Mouse (Mus musculus): ENCODE data around the gene Hyal3. TPM values are rescaled to one million over a fixed set of nuclear protein-coding genes. Genes with fewer than 3 reads are reported as not detected.
A peak's percentile ranks its signal among the peaks of the same experiment; 100 is the strongest.

Hyal3 gene
- polyA plus RNA-seq, 1 experiment from 2014 or later: 0.65 TPM

DNA sequence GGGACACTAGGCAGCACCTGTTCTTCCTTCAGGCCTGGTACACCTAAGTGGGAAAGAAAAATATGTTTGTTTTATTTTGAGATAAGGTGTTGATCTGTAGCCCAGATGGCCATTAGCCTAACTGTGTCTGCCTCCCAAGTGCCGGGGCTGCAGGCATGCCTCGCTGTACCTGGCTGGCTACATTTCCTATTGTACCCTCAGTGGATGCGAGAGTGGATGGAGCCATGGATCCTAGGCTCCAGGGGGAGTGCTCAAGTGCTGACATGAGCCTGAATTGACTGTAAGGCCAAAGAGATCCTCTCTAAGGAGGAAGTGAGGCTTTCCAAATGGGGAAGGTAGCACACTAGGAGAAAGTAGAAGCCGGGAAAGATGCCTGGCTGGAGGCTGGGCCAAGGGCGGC, 32.7 kb upstream of the Hyal3 start:
- Histone ChIP-seq H3K36me3 (replicated peaks; ENCODE audit: insufficient read depth, low read length) (peaks cover 3% of the 10 kb centered on the region; the same call in 1 of the 2 replicates), H3K4me3 (ENCODE audit: low read depth, low read length) (no peak overlapping the region), H3K9me3 (ENCODE audit: low read length) (no peaks in the 10 kb centered on the region), H3K27ac (ENCODE audit: low read depth) (no peak overlapping the region), H3K27me3 (ENCODE audit: insufficient read depth, low read length) (0 out of 2 replicates have a peak, but pooled peaks cover 10% of the 10 kb centered on the region), H3K4me1 (ENCODE audit: insufficient read depth) (peaks cover 43% of the 10 kb centered on the region), H3K9ac (replicated peaks) (no peak overlapping the region), H3K4me2 (ENCODE audit: low read depth, low read length) (no peak overlapping the region)
- WGBS (ENCODE audit: insufficient replicate concordance): 73% methylated on average over 5 of the region's 5 CpGs
- TF ChIP-seq CTCF (IDR thresholded peaks at IDR 0.05; ENCODE audit: low read depth): no peak
- TF ChIP-seq EP300 (IDR thresholded peaks at IDR 0.05; ENCODE audit: low read depth): no peak
- ATAC-seq (no peak), DNase-seq (no peak)

DNA sequence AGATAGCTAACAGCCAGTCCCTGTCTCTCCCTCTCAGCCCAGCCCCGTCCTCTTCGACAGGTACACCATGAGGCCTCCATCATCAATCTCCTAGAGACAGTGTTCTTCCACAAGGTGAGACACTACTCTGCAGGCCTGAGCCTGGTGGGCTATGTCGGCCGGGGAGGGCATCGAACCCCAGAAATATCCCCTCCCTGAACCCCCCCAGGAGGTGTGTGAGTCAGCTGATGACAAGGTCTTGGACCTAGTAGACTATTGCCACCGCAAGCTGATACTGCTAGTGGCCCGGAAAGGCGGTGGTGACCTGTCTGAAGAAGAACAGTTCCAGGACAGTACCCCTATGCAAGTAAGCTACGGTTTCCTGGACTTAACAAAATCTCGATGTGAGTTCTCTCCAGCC, 31.8 kb upstream of the Hyal3 start:
- WGBS (ENCODE audit: insufficient replicate concordance): 86% methylated on average over 10 of the region's 10 CpGs

DNA sequence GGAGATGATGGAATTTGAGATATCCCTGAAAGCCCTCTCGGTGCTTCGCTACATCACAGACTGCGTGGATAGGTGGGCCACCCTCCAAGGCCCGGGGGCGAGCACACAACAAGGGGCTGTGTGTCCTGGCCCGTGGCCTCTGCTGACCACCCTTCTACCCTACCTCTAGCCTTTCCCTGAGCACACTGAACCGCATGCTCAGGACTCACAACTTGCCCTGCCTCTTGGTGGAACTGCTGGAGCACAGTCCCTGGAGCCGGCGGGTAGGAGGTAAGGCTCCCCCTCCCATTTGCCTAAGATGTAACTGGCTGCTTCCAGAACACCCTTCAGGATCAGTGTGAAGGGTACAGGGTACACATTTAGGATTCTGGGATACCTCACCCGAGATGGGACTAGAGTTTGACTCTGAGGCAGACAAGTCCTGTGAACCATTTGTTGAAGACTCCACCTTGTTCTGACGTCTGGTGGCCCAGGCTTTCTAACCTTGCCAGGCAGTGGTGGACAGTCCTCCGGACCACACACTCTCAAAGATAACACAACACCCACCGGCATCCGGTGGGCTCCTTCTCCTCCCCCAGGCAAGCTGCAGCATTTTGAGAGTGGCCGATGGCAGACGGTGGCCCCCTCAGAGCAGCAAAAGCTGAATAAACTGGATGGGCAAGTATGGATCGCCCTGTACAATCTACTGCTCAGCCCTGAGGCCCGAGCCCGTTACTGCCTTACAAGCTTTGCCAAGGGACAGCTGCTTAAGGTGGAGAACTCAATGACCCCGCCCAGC, 31.1 kb upstream of the Hyal3 start:
- H3K4me3 ChIP-seq (ENCODE audit: low read depth, low read length): no peak overlapping the region
- DNase-seq (no peak), ATAC-seq (no peak)
- WGBS (ENCODE audit: insufficient replicate concordance): 84% methylated on average over 20 of the region's 20 CpGs
- 0 out of 2 replicates have a peak, but pooled peaks cover 10% of the 10 kb centered on the region for H3K27me3 ChIP-seq (ENCODE audit: insufficient read depth, low read length)
- peaks cover 55% of the 10 kb centered on the region for H3K4me1 ChIP-seq (ENCODE audit: insufficient read depth)
- H3K27ac ChIP-seq (ENCODE audit: low read depth): no peak overlapping the region
- H3K4me2 ChIP-seq (ENCODE audit: low read depth, low read length): no peak overlapping the region
- H3K36me3 ChIP-seq (replicated peaks; ENCODE audit: insufficient read depth, low read length): peaks cover 3% of the 10 kb centered on the region; the same call in 1 of the 2 replicates
- TF ChIP-seq CTCF (IDR thresholded peaks at IDR 0.05; ENCODE audit: low read depth): no peak
- TF ChIP-seq EP300 (IDR thresholded peaks at IDR 0.05; ENCODE audit: low read depth): no peak
- no peaks in the 10 kb centered on the region for H3K9me3 ChIP-seq (ENCODE audit: low read length)
- no peak overlapping the region for H3K9ac ChIP-seq (replicated peaks)

More for the DNA sequence above, 31.8 kb upstream of the Hyal3 start:
- Histone ChIP-seq H3K27me3 (ENCODE audit: insufficient read depth, low read length) (0 out of 2 replicates have a peak, but pooled peaks cover 10% of the 10 kb centered on the region), H3K4me2 (ENCODE audit: low read depth, low read length) (no peak overlapping the region), H3K4me3 (ENCODE audit: low read depth, low read length) (no peak overlapping the region), H3K9ac (replicated peaks) (no peak overlapping the region), H3K36me3 (replicated peaks; ENCODE audit: insufficient read depth, low read length) (peaks cover 3% of the 10 kb centered on the region; the same call in 1 of the 2 replicates), H3K9me3 (ENCODE audit: low read length) (no peaks in the 10 kb centered on the region), H3K4me1 (ENCODE audit: insufficient read depth) (peaks cover 51% of the 10 kb centered on the region), H3K27ac (ENCODE audit: low read depth) (no peak overlapping the region)
- ATAC-seq (no peak), DNase-seq (no peak)
- TF ChIP-seq CTCF (IDR thresholded peaks at IDR 0.05; ENCODE audit: low read depth) (no peak), EP300 (IDR thresholded peaks at IDR 0.05; ENCODE audit: low read depth) (no peak)

DNA sequence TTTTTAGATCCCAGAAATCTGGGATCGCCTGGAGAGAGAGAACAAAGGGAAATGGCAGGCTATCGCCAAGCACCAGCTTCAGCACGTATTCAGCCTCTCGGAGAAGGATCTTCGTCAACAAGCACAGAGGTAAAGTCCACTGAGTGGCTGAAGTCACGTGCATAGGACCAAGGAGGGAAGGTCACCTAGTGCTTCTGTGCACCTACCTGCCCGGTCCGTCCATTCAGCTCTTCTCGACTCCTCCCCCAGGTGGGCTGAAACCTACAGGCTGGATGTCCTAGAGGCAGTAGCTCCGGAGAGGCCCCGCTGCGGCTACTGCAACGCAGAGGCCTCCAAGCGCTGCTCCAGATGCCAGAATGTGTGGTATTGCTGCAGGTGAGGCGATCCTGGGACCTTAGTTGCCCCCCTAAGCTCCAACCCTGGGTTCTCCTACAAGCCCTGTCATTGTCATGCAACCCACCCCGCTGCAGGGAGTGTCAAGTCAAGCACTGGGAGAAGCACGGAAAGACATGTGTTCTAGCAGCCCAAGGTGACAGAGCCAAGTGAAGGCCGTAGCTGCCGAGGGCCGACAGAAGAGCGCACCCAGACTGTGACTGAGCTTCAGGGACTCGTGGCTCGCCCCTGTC, 30.0 kb upstream of the Hyal3 start:
- Histone ChIP-seq H3K27ac (ENCODE audit: low read depth) (0 out of 2 replicates have a peak overlapping the region, but pooled peaks have one; percentile 7), H3K4me3 (ENCODE audit: low read depth, low read length) (peak overlapping the region; percentile 46; the same call in 1 of the 2 replicates), H3K9ac (replicated peaks) (no peak overlapping the region), H3K4me1 (ENCODE audit: insufficient read depth) (peaks cover 55% of the 10 kb centered on the region), H3K4me2 (ENCODE audit: low read depth, low read length) (peak overlapping the region; percentile 88), H3K36me3 (replicated peaks; ENCODE audit: insufficient read depth, low read length) (no peaks in the 10 kb centered on the region), H3K9me3 (ENCODE audit: low read length) (no peaks in the 10 kb centered on the region), H3K27me3 (ENCODE audit: insufficient read depth, low read length) (0 out of 2 replicates have a peak, but pooled peaks cover 10% of the 10 kb centered on the region)
- DNase-seq (peak; percentile 49), ATAC-seq (no peak)
- no peak for TF ChIP-seq CTCF (IDR thresholded peaks at IDR 0.05; ENCODE audit: low read depth)
- TF ChIP-seq EP300 (IDR thresholded peaks at IDR 0.05; ENCODE audit: low read depth): no peak
- 42% methylated on average over 23 of the region's 23 CpGs for WGBS (ENCODE audit: insufficient replicate concordance)

DNA sequence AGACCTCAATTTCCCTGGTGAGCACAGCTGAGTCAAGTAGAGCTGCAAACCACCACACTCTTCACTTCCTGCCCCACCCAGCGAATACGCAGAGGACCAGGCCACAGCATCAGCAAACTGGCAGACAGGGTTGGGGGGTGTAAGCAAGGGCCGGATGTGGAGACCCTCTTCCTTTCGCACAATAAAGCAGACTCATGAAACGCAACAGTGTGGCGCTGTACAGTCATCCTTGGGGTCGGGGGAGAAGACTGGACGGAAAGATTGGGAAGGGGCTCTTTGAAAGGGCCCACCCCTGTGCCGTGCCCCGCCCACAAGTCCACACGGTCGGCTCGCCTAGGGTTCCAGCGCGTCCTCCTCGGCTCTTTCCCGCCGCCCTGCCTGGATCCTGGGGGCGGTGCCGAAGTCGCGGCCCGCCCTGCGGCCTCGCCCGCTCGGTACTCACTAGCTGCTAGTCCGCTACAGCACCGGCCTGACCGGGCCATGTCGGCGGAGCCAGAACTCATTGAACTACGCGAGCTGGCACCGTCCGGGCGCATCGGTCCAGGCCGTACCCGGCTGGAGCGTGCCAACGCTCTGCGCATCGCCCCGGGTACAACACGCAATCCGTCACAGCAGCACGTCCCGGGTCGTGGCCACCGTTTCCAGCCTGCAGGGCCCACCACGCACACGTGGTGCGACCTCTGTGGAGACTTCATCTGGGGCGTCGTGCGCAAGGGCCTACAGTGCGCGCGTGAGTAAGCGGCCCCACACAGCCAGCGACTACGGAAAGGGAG, 29.3 kb upstream of the Hyal3 start, which contains the start of gene Rassf1:
TSS of gene Rassf1 (plus strand) at position 439 of the 773 bp plus-strand sequence.
- Histone ChIP-seq H3K36me3 (replicated peaks; ENCODE audit: insufficient read depth, low read length) (no peaks in the 10 kb centered on the region; the same call in 1 of the 2 replicates), H3K4me3 (ENCODE audit: low read depth, low read length) (peak within 1 kb of the TSS; percentile 46), H3K9ac (replicated peaks) (peak within 1 kb of the TSS; percentile 68), H3K4me2 (ENCODE audit: low read depth, low read length) (peak within 1 kb of the TSS; percentile 88), H3K27me3 (ENCODE audit: insufficient read depth, low read length) (0 out of 2 replicates have a peak, but pooled peaks cover 10% of the 10 kb centered on the region), H3K27ac (ENCODE audit: low read depth) (peak within 1 kb of the TSS; percentile 7; the same call in 1 of the 2 replicates), H3K9me3 (ENCODE audit: low read length) (no peaks in the 10 kb centered on the region), H3K4me1 (ENCODE audit: insufficient read depth) (peaks cover 59% of the 10 kb centered on the region)
- 2% methylated on average over 52 of the region's 63 CpGs for WGBS (ENCODE audit: insufficient replicate concordance)
- no peak for TF ChIP-seq CTCF (IDR thresholded peaks at IDR 0.05; ENCODE audit: low read depth)
- no peak for TF ChIP-seq EP300 (IDR thresholded peaks at IDR 0.05; ENCODE audit: low read depth)
- peak; percentile 74 for DNase-seq
- ATAC-seq: peak; percentile 4; the same call in 1 of the 2 replicates

All from liver, postnatal 0 days (tissue).